Mouse (Mus musculus): ENCODE measurements at regions not wholly inside any gene's neighbourhood (a gene's known extent, or its start where the extent isn't known, plus 50 kb on each side); places are given as distances from the start of the nearest gene placed in this dataset.
"Not testable (repeated sequence)": the region's sequence is repeated elsewhere in the genome, so short reads cannot be mapped to it uniquely, and the experiment has no call there.

GRCm38 (mm10) chr14:53363995-53364394 is 868.4 kb upstream of the Olfr1507 start:
- DNase-seq; intact Hi-C loops (cut with DNase I): not testable (repeated sequence)

DNA sequence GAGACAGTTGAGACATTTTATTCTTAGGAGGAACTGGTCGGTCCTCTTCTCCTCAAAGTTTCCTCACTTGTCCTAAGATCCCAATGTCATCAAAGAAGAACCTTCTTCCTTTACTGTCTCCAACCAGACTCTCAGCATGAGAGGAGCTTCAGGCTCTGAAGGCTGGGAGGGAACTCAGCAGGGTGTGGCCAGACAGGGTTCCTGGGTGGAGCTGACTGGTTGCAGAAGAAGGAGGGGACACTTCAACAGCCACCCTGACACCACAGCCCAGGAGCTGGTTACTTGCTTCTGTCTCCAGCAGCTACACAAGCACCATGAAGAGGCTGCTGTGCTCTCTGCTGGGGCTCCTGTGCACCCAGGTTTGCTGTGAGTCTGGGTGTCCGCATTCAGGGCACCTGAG is 866.5 kb upstream of the Olfr1507 start:
- intact Hi-C loops (cut with DNase I); DNase-seq: not testable (repeated sequence)

GRCm38 (mm10) chr14:53357498-53357897 is 861.9 kb upstream of the Olfr1507 start:
- DNase-seq = not testable (repeated sequence)

DNA sequence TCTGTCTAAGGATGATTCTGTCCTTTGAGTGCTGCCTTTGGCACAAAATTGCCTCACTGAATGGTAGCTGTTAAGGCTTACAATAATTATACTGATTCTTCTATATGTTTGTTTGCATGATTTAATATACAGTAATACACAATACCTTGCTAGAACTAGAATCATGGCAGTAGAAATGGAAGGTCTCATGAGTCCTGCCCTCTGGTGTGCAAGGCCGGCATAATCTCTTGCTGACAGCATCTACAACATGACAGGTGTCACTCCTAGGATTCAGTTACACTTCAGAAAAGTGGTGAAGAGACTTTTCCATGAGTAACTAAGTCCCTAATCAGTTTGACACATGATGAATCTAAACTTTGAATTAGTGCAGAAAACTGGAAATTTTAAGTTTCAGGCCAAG is 861.2 kb upstream of the Olfr1507 start:
- DNase-seq; intact Hi-C loops (cut with DNase I): not testable (repeated sequence)

More at GRCm38 (mm10) chr14:53357498-53357897, 861.9 kb upstream of the Olfr1507 start:
- intact Hi-C loops (cut with DNase I) = not testable (repeated sequence)

- intact Hi-C loops (cut with DNase I); DNase-seq: not testable (repeated sequence)
These were observed 855.9 kb upstream of the Olfr1507 start for GRCm38 (mm10) chr14:53351457-53351856.

- intact Hi-C loops (cut with DNase I) = not testable (repeated sequence)
These were observed 855.2 kb upstream of the Olfr1507 start for GRCm38 (mm10) chr14:53350780-53351179.

DNA sequence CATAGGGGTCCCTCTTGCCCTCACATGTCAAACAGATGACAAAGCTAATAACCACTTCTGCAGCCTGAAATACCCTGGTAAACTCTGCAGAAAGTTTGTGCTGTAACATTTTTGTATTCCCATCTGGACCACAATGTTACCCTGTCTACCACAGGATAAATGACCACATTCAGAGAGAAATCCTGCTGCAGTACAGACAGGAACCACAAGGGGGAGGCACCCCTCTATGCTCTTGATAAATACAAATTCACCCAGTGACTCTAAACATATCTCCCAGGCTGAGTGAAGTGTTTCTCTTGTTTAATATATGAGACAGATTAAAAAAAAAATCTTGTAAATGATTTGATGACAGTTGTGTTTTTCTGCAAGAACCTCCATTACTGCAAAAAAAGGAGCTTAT is 853.6 kb upstream of the Olfr1507 start:
- DNase-seq; intact Hi-C loops (cut with DNase I): not testable (repeated sequence)

More at GRCm38 (mm10) chr14:53350780-53351179, 855.2 kb upstream of the Olfr1507 start:
- DNase-seq = not testable (repeated sequence)

DNA sequence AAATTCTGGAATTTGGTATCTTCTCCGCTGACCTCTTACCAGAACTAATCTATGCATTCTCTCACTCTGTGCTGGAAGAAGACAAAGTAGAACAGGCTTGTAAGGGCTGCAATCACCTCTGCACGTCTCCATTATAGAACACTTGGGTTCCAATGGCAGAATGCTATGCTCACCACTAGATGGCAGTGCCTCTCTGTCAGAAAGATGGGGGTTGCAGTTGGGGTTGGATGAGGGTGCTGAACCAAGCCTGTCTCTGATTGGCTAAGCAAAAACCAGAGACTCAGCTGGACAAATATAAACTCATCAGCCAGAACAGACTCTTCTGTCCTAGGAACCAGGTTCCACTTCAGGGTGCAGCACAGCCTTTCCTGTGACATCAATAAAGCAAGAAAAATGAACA is 850.0 kb upstream of the Olfr1507 start:
- DNase-seq; intact Hi-C loops (cut with DNase I): not testable (repeated sequence)

GRCm38 (mm10) chr14:53343849-53344248 is 848.3 kb upstream of the Olfr1507 start:
- intact Hi-C loops (cut with DNase I); DNase-seq: not testable (repeated sequence)

GRCm38 (mm10) chr14:53339167-53339566 is 843.6 kb upstream of the Olfr1507 start:
- DNase-seq; intact Hi-C loops (cut with DNase I): not testable (repeated sequence)

- DNase-seq; intact Hi-C loops (cut with DNase I): not testable (repeated sequence)
These were observed 841.9 kb upstream of the Olfr1507 start for GRCm38 (mm10) chr14:53337446-53337845.

- intact Hi-C loops (cut with DNase I); DNase-seq: not testable (repeated sequence)
These were observed 841.2 kb upstream of the Olfr1507 start for GRCm38 (mm10) chr14:53336705-53337104.

DNA sequence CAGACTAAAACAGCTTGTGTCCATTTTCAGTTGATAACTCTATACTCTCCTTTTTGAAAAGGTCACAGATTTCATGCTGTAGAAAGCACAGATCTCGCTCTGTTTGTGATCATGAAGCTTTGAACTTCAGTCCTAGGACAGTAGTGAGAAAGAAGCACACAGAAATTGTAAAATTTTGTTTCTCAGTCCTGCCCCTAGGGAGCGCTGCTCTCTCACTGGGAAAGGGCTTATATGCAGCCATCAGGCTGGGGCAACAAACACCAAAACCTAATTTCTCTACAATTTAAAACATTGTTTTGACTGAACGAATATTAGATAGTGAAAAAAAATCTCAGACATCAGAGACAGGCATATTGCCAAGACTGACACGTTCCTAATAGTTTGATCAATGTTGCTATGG is 838.9 kb upstream of the Olfr1507 start:
- intact Hi-C loops (cut with DNase I); DNase-seq: not testable (repeated sequence)

- DNase-seq; intact Hi-C loops (cut with DNase I): not testable (repeated sequence)
These were observed 835.6 kb upstream of the Olfr1507 start for GRCm38 (mm10) chr14:53331153-53331552.

GRCm38 (mm10) chr14:53324367-53324766 is 828.8 kb upstream of the Olfr1507 start:
- DNase-seq; intact Hi-C loops (cut with DNase I): not testable (repeated sequence)

GRCm38 (mm10) chr14:53318512-53319309 is 823.2 kb upstream of the Olfr1507 start:
- DNase-seq; intact Hi-C loops (cut with DNase I): not testable (repeated sequence)

DNA sequence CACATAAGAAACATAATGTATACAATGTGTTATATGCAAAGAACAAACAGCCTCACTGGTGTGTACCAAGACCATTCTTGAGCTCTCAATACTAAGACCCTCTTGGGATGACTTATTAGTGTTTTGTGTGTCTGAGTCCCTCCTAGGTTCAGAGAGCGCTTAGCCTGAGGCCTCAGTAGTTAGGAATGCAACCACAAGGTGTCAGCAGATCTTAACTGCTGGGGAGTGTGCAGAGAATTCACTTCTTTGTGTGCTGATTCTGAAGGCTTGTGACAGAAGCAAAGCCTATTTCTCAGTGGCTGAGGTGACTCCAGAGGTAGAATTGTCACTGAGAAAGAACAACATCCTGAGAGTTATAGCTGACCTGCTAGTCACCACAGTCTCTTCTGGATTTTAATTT is 816.9 kb upstream of the Olfr1507 start:
- DNase-seq; intact Hi-C loops (cut with DNase I): not testable (repeated sequence)

DNA sequence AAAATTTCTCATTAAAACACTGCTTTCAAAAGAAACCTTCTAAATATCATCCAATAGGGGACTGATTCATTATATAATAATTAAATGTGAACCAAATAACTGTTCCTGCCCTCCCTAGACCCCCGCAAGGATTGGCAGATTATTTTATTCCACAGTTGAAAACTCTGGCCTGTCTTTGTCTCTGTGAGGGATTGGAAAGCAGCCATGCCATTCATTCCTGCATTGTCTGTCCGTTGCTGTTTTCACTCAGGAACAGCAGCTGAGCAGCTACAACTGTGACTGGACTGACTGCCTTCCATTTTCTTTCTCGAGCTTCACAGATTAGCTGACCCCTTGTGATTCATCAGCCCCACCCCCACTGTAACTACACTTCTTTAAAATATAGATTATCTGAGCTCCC is 807.6 kb upstream of the Olfr1507 start:
- intact Hi-C loops (cut with DNase I); DNase-seq: not testable (repeated sequence)

GRCm38 (mm10) chr14:53302491-53302829 is 806.9 kb upstream of the Olfr1507 start:
- intact Hi-C loops (cut with DNase I); DNase-seq: not testable (repeated sequence)

- DNase-seq; intact Hi-C loops (cut with DNase I): not testable (repeated sequence)
These were observed 806.4 kb upstream of the Olfr1507 start for GRCm38 (mm10) chr14:53301722-53302490.

DNA sequence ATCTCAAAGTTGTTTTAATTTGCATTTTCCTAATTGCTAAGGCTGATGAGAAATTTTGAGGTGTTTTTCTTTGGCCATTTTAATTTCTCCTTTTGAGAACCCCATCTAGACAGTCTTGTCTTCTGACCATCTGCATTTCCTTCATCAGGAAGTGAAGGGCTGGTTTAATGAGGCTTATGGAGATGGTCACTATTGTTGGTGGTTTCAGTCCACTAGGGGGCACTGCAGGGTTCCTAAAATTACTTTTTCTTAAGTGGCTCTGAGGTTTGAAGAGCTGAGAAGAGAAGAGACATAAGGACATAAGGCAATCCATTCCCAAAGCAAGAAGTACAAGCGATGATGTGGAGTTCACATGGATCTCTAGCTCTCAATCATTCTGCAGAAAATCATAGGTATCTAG is 805.6 kb upstream of the Olfr1507 start:
- DNase-seq; intact Hi-C loops (cut with DNase I): not testable (repeated sequence)

All from gastrocnemius, postnatal 36 days (tissue).